Mouse (Mus musculus) layer of hippocampus, postnatal 36 days (tissue): ENCODE measurements at regions not wholly inside any gene's neighbourhood (a gene's known extent, or its start where the extent isn't known, plus 50 kb on each side); places are given as distances from the start of the nearest gene placed in this dataset.
A peak's percentile ranks its signal among the peaks of the same experiment; 100 is the strongest.

Source experiments
- DNase-seq, 2 experiments: peaks; one replicate each; pipeline ENCODE4 v3.0.0; 2022

DNA sequence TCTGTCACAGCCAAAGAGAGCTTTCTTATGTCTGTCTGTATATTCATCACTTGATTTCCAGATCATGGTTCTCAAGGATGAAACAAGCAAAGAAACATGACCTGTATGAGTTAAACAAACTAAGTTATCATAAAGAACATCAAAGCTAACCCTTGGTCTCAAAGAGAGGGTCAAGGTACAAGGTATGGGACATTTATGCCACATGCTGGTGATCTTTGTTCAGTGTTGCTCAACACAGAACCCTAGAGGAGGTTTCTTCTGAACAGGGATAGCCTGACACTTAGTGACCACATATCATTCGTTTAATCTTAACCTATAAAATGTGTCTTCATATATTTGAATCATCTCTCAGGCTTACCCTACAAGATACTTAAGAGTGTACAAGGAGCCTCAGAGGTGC lies 170.6 kb upstream of the Lrig3 start:
- DNase-seq = no peak

DNA sequence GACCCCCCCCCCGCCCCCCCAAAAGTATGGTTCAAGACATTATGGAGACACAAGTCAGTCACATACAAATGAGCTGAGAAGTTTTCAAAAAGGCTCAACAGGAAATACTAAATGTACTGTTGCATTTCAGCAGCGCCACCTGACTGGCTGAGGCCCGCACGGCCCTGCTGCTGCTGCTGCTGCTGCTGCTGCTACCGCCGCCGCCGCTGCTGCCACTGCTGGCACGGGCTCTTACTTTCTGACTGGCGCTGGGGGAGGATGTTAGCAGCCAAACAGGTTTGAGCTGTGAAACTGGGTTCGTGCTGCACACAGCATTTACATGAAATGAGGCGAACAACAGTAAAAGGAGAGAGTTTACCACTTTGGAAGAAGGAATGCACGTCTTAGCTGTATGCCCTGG lies 167.3 kb upstream of the Lrig3 start:
- no peak for DNase-seq

DNA sequence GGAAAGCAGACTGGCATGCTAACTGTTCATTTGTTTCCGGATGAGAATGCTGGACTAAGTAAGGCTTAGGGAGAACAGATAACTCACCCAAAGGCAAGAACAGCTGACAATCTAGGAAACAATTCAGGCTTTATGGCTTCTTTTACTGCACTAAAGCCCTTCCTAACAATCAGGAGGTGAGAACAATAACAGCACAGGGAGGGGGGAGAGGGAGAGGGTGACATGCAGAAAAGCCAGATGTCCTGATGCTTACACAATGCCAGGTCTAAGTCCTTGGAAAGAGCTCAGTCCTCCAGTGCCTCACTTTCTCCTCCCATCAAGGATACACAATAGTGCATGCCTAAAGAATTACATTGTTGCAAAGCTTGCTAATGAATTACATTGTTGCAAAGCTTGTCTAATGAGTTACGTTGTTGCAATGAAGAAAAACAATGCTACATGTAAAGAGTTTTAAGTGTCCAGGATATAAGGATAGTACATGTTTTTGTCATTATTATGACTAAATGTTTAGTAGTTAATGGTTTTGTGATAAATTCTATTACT lies 165.3 kb upstream of the Lrig3 start:
- no peak for DNase-seq

DNA sequence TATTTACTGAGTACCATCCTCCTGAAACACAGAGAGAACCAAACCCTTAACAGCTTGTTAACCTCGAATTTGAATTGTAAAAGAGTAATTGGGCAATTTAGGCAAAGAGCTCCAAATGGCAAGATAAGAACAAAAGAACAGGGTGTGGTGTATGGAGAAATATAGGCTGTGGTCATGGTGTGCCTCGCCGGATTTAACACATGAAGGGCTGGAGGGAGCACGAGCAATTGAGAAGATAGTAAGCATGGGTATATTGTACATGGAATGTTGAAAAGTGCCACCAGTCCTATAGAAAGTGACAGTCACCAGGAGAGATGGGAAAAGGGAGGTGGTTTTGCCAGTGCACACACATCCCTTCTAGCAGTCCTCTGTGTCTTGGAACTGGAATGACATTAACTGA lies 164.5 kb upstream of the Lrig3 start:
- DNase-seq = no peak

DNA sequence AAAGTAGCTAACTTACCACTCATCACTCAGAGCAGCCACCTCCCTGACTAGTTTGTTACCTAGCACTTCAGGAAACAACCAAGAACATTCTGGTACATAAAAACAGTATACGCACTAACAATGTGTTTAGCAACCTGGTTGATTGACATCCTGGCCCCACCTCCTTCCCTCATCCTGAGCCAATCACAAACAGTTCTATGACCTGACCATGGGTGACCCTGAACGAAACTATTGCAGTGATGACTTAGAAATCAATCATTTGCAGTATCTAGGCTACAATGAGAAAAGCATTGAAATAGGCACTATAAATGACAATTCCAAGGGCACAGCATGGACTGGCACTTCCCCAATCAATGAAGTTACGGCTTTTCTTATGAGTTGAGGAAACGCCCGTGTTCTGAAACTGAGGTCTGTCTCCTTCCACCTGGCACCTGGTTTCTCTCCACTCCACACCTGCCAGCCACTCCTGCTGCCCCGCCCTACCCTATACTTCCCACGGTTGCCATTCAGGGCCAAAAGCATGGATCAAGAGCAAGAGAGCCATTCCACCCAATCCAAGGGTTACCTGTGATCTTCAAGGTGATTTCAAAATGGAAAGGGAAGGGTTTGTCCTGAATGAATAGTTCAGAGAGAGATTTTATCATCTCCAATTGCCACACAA lies 162.9 kb upstream of the Lrig3 start:
- no peak for DNase-seq

DNA sequence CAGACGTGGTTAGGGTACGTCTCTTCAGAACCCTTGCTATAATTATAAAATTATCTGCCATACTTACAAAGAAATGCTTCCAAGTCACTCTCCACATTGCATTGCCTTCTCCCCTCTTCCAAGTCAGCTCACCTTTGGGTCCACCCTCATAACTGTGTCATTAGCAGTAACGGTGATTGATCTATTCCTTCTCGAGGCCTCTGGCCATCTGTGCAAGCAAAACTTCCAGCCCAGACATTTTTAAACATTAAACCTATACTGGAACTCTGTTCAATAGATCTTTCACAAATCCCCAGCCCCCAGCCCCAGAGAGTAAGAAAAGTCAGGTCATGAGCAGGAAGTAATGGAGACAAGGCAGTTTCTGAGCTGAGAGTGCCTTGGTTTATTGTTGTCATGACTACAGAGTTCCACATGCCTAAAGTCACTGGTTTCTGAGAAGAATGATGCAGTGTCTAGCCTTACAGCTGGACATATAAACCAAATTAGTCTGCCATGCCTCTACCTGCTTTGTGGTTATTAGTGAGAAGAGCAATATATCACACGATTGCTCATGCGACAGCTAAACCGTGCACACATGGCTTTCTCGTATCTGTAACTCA lies 156.1 kb upstream of the Lrig3 start:
- DNase-seq = no peak

DNA sequence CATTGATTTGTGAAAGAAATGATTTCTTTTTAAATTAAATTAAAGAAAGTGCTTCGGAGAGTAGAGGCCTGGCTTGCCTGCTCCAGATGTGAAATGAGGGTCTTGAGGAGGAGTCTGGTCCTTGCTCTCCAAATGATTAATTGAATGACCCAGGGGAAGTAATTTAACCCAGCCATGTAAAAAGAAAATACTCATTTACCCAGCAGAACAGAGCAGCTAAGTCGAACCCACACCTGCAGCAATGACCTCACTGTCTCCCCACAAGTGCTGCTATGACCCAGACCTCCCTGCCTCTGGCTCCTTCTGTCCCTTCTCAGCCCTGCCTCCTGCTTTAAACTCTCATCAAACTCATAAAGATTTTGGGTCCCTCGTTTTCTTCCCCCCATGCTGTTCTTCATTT lies 155.4 kb upstream of the Lrig3 start:
- DNase-seq = no peak

DNA sequence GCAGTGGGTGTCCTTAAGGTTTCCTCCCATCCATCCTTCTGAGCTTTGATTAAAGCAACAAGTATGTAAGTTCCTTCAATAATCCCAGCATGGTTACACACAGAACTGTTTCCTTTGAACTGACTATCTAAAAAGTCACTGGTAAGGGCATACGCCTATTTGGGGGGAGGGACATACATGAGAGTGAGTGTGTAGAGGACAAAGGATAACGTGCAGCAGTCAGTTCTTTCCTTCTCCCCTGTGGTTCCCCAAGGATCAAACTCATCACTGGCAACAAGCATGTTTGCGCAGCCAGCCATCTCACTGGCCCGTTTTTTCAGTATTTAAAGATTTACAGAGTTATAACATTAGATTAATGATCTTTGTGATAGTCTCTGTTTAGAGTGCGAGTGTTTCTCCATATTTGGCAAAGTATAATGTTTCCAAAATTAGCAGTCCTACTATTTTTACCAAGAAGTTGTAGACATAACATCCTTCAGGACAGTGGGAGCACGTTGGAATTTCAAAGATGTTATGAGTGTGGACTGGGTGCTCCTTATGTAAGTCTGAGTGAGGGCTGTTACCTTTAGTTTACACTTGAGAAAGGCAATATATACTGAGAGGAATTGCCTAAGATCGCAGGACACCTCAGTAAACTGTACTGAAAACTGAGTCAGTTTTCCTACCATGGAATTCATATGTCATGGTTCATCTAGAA lies 151.6 kb upstream of the Lrig3 start:
- no peak for DNase-seq

DNA sequence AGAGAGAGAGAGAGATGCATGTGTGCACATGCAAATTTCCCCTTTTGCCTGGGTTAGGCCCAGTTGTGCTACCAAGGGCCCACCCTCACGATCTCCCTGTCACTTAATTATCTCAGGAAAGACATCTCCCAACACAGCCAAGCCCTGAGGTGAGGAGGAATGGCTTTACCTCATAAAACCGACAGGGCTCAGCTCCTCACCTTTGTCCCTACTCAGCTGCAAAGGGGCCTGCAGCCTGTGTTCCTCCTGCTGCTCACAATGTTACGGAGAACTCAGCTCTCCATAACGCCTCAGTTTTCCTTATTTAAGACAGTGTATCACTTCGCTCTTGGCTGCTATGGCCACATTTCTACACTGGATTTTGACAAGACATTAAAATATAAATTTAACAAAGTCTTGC lies 133.8 kb upstream of the Lrig3 start:
- DNase-seq = no peak

DNA sequence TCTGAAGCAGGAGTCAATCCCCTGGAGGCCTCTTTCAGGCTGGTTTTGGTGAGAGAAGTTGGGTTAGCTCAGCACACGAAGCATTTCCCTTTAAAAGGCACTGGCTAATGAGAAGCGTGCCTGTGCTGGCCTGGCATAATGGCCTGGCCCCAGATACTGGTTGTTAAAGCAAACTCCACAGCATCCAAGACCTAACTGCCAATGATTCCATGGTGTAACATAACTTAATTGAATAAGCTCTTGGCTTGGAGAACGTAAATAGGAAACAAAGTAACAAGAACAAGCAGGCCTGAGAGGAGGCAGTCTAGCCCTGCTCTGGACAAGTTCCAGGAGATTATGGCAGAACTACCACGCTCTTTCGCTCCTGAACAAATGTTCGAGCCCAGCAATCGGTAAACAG lies 133.2 kb upstream of the Lrig3 start:
- no peak for DNase-seq

DNA sequence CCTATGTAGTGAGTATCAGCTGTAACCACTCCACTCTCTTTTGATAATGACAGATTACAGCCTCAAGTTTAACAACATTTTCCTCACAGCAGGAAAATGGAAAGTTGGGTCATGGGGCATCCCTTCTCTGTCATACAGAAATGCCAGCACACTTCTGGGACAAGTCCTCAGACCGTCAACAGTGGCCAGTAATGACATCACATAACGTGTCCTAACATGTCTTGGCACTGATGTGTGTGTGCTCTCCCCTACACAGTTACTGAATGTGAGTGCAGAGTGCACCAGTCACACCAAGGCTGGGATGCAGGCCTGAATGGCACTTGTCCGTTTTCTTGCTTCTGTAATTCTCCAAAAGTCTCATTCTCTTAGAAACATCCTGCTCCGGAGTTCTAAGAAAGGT lies 132.0 kb upstream of the Lrig3 start:
- no peak for DNase-seq

DNA sequence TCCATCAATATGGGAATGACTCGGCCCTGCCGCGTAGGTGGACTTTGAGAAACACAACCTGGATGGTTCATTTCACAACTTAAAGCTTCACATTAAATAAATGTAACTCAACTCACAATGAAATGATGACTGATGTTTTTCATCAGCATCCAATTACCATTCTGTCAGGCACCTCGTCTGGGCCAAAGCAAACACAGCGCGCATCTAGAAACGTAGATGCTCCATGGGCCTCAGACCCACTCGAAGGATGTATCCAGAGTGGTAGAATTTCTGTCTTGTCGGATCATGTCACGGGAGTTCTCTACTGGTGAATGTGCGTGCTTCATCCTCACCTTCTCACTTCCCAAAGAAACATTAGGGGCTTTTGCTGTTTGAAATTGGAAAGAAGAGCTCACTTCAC lies 127.0 kb upstream of the Lrig3 start:
- DNase-seq = no peak

DNA sequence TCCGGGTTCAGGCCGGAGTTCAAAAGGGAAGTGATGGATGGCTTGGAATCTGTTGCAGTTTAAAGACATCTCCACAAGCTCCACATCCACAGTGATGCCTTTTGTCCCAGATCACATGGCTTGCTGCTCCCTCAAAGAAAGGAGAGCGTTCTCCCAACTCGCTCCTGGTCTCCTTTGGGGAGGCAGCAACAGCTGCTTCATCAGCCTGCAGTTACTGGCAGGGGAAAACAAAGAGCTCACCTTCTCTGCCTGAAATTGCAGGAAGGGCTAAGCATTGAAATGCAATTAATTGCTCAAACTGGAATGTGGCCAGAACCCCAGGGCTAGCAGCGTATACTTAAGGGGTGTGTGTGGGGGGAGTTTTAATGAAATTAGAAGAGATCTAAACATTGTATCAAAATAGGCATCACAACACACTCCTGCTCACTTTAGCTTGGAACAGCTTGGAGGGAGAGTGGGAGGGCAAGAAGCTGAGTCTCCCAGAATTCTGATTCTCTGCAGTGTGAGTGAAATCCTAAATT lies 126.3 kb upstream of the Lrig3 start:
- peak in 1 of 2 experiments; percentile 11 for DNase-seq

DNA sequence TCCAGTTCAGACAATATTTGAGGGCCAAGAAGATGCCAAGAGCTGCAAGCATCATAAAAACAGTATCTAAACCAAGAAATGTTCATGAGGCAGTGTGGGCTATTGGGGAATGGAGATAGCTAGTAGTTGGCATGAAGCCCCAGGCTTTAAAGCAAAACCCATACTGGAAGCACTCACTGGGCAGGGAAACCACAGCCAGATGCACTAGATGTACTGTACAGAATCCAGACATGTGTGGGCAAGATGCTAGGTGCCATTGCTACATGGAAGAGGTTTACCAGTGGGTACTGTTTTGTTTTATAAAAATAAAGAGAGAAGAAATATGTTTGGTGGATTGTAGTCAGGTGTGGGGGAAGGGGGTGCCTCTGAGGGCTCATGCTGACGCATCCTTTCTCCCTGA lies 125.6 kb upstream of the Lrig3 start:
- DNase-seq = no peak

DNA sequence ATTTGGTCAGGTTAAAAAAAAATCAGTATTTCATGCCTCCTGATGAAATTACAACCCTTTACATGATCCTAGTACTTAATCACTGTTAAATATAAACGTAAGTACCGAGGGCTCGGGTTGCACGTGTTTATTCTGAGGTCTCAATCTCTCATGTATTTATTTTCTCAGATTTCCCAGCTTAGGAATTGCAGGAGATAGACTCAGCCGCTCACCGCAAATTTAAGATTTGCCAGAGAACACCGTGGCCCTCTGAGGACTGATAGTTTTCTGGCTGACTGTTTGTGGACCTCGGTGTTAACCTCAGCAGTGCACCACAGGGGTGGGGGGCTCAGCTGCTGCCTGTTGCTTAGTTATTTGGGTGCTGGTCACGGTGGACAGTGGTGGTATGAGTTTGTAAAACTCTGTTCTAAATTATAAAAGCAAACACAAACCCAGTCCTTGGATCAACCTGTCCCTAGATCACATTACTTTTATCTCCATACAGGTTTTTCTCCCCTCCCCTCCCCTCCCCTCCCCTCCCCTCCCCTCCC lies 121.6 kb upstream of the Lrig3 start:
- DNase-seq = no peak

DNA sequence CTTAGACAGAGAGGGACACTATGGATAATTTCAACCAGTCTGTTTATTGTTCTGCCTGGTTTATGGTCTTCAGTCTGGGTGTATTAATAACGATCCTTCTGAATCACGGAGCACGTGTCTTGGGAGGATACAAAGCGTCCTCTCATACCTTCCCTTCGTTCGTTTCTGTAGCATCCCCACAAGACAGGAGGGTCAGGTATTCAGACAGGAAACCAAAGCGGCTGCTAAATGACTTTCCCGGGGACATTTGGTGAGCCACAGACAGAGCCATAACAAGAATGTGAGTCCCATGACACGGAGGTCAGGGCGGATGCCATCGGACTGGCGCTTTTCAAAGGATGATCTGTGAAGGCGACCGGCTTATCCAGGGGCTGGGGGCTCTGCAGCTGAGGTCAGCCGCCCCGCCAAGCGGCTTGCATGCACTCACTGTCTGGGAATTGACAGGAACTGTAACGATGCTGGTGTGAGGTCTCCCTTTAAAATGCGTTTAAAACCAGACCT lies 120.9 kb upstream of the Lrig3 start:
- DNase-seq = no peak

DNA sequence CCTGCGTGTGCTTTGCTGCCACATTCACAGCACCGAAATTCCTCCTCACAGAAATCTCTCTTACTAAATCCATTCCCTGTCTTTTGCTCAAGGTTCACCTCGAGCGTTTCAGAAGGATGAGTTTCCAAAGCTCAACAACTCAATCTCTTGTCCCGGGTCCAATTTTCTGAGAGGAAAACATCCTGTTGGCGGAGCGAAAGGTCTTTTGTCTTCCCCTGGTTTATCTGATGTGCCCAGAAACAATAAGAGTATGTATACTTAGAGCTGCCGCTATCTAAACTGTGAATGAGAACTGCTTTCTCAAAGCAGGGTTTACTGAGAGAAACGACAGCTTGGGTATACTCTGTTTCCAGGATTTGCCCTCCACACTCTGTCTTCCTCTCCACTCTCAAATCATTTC lies 115.6 kb upstream of the Lrig3 start:
- no peak for DNase-seq

DNA sequence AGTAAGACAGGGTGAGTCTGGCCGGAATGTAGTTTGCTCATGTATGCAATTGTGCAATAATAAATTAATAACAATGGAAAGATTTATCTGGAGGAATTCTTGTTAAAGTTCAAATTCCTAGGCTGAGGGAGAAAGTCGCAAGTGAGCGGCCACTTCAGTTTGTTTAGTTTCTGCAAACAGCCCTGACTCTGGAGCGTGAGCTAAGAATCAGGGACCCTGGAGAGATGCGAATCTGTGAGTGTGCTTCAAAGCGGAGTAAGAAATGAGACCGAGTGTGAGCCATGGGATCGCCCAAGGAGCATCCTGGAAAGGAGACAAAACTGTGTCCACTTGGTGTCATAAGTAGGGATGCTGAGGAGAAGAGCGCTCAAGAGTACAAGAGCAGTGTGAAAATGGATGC lies 104.2 kb upstream of the Lrig3 start:
- DNase-seq = no peak

DNA sequence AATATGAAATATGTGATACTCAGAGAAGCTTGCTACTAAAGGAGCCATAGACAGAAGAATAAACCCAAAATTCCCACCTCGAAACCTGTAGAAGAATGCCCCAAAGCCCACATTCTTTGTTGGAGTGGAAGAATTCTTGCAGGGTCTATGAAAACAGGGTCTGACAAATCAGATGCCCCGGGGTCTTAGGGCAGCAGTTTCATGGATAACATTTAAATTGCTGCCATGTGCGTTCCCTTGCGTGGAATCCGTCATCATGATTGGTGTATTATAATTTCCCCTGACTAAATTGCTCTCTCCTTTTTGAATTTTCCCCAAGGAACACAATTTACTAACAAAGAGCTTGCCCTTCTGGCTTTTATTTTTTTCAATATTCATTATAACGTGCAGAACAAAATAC lies 99.6 kb upstream of the Lrig3 start:
- DNase-seq = no peak

DNA sequence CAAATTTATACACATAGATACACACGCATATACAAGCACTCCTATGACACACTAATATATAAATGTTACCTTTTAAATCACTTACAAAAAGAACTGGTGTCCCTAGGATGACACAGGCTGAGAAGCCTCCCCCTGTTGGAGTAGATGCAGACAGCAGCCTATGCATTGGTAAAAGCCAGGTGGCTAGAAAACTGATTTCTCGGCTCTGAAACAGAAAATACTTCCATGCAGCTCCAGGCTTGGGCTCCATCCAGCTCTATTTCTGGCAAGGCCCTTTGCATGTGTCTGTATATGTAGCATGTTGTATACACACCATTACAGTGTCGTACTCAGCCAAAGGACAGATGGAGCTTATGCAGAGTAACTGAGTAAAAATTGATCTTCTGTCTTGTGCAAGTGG lies 81.4 kb upstream of the Lrig3 start:
- DNase-seq = no peak

DNA sequence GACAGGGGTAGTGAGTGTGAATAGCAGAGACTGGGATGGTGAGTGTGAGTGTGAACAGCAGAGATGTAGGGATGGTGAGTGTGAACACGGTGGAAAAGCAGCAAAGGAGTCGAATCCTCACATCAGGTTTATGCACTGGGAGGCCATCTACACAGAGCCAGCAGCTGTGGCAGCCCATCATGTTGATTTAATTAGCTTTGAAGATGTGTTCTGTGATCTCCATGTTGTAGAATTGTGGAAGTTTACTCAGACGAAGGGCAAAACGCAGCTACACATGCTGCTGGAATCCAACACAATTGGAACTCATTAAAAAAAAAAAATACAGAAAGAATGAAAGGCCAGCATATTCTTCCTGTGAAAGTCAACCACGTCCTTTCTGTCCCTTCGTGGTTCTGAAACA lies 80.2 kb upstream of the Lrig3 start:
- DNase-seq = no peak

DNA sequence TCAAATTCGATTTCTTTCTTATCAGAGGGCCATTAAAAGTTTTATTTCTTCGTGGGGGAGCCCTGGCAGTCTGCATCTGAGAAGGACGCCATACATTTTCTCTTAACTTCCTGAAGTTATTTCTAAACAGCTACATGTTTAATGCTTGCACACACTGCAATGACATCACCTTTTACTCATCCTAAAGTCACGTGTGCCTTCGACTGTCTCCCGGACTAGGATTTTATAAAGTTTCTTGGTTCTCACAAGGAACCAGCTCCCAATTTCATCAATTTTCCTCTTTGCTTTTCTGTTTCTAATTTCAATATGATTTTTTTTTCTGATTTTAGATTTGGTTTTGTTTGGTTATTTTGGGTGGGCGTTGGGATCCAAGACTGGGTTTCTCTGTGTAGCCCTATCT lies 73.8 kb upstream of the Lrig3 start:
- no peak for DNase-seq

DNA sequence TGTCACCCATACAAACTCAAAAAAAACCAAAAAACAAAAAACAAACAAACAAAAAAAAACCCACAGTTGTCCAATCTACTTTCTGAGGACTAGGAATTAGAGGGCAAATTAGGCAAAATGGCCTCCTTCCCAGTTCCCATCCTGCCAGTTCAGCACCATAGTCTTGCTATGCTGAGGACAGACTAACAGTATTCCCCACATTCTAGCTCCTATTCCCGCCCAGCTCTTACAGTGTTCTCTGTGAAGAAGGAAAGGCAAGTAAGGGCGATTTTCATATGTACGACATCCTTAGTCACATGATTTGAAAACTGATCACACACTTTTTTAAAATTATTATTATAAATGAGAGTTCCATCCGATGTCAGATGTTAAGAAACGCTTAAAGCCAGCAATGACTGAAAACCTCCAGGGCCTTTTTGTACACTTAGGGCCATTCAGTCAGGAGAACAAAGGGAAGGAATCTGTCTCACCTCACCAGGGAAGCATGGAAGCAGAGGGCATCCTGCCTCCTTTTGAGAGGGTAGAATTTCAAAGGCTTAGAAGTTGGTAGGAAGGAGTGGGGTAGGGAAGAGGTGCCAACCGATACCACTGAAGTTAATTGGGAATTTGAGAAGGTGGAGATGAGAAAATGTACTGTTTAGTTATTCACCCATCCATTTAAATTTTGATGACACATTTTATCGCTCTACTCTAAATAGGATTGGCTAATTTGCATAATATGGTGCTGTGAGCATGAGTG lies 70.1 kb upstream of the Lrig3 start:
- DNase-seq = no peak
